Mouse (Mus musculus) ES-E14 (cell line): ENCODE results near the gene Gm20772. TPM values are rescaled to one million over a fixed set of nuclear protein-coding genes. Genes with fewer than 3 reads are reported as not detected.
"Not testable (repeated sequence)": the region's sequence is repeated elsewhere in the genome, so short reads cannot be mapped to it uniquely, and the experiment has no call there.

Source experiments
- DNase-seq: peaks from one replicate; pipeline ENCODE4 v3.0.0-alpha.2; 2013; ENCODE audit warnings: low read depth, low spot score
- H3K27ac ChIP-seq: 2 replicates; pipeline ENCODE4 v1.5.1; 2012; ENCODE audit warnings: low read depth, mild to moderate bottlenecking, low read length, moderate library complexity, mixed read lengths; ENCODE audit not compliant: poor library complexity, insufficient read depth, severe bottlenecking
- H3K36me3 ChIP-seq: 2 replicates; pipeline ENCODE4 v1.6.1; 2012; ENCODE audit warnings: mild to moderate bottlenecking, low read length, moderate library complexity, mixed read lengths; ENCODE audit not compliant: control insufficient read depth, poor library complexity, insufficient read depth, severe bottlenecking
- H3K4me1 ChIP-seq, 2 experiments: fragments of 150-350 bp in 1 of 2; sonication (generic) in 1 of 2; 2 replicates each; pipeline ENCODE4 v1.6.1; 2012; ENCODE audit warnings: low read length in 2 of 2, mild to moderate bottlenecking in 1 of 2, mixed read lengths in 1 of 2; ENCODE audit not compliant: control insufficient read depth in 2 of 2, insufficient read depth in 2 of 2, poor library complexity in 1 of 2
- H3K4me3 ChIP-seq, 2 experiments: fragments of 150-350 bp in 1 of 2; sonication (generic) in 1 of 2; 2 replicates each; pipeline ENCODE4 v1.5.1; 2012; ENCODE audit warnings: low read length in 2 of 2, low read depth in 1 of 2, mild to moderate bottlenecking in 1 of 2, mixed read lengths in 1 of 2; ENCODE audit not compliant: insufficient read depth in 1 of 2, poor library complexity in 1 of 2, severe bottlenecking in 1 of 2
- H3K9ac ChIP-seq: 2 replicates; pipeline ENCODE4 v1.6.1; 2012; ENCODE audit warnings: low read depth, mild to moderate bottlenecking, low read length, mixed read lengths; ENCODE audit not compliant: poor library complexity, insufficient read depth, severe bottlenecking
- H3K9me3 ChIP-seq: fragments of 150-350 bp; sonication (generic); 2 replicates; pipeline ENCODE4 v1.6.1; 2012; ENCODE audit warnings: low read depth, mild to moderate bottlenecking, low read length; ENCODE audit not compliant: control insufficient read depth, insufficient read depth
- in situ Hi-C, 2 experiments: fragments of 600-800 bp; cut with MboI; formaldehyde crosslinking; loops; one replicate each; pipeline ENCODE4 v1.15.1; 2025; ENCODE audit warnings: low sequenced_read_pairs in 2 of 2, inconsistent platforms in 1 of 2; ENCODE audit not compliant: unreplicated experiment in 2 of 2
- total RNA-seq: library from RNA; depleted of rRNA; stranded (reverse); fragments of 300-350 nt; gene quantifications from 2 replicates; pipeline ENCODE4 v1.2.3, GENCODE M21; 2012; rRNA removed

Gene Gm20772
- not detected in 2 replicates for total RNA-seq

DNA sequence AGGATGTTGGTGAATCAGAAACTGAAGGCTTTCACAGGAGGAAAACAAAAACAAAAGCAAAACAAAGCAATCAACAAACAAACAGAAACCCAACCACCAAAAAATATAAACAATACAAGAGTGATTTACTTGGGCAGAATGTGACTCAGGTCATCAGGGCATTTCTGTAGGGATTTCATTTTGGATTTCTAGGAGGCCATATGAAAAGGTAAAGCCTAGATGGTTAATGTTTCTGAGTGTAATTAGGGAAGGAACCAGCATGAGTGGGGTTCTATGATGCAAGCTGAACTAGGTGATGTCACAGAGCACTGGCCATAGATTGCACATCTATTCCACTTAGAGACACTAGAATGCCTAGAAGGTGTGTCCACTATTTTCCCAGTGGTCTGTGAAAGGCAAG is at the start of gene Gm20772, which contains the start of gene Gm20831:
Gm20772 (plus strand) TSS at position 301 of the 400 bp plus-strand sequence.
Gm20831 (plus strand) TSS at position 301 of the 400 bp plus-strand sequence.
- H3K9me3 ChIP-seq, H3K4me3 ChIP-seq, in situ Hi-C loops, DNase-seq, H3K27ac ChIP-seq, H3K4me1 ChIP-seq, H3K9ac ChIP-seq, H3K36me3 ChIP-seq: not testable (repeated sequence)

- in situ Hi-C loops, H3K4me1 ChIP-seq, H3K4me3 ChIP-seq, H3K9ac ChIP-seq, H3K9me3 ChIP-seq, DNase-seq, H3K36me3 ChIP-seq, H3K27ac ChIP-seq: not testable (repeated sequence)
Measured at GRCm38 (mm10) chrY:17846166-17846565, 28.4 kb upstream of the Gm20772 start, which contains the start of gene Gm21904. Gene Gm21904 (minus strand): TSS chrY:17846266.

Other genes starting within 250 kb of the Gm20772 start
- not detected in 2 replicates for gene Gm21904, start 28.5 kb upstream of the Gm20772 start, total RNA-seq
- not detected in 2 replicates for gene Gm20831, start within 50 bp of the Gm20772 start, total RNA-seq
- gene Srsy, start 62.6 kb downstream of the Gm20772 start, total RNA-seq, result not detected in 2 replicates
- not detected in 2 replicates for gene Gm21764, start 187.1 kb downstream of the Gm20772 start, total RNA-seq
- not detected in 2 replicates for gene Ssty1, start 214.4 kb downstream of the Gm20772 start, total RNA-seq